Mouse (Mus musculus) heart, postnatal 14 days (tissue): ENCODE measurements at regions not wholly inside any gene's neighbourhood (a gene's known extent, or its start where the extent isn't known, plus 50 kb on each side); places are given as distances from the start of the nearest gene placed in this dataset.
A peak's percentile ranks its signal among the peaks of the same experiment; 100 is the strongest.

Source experiments
- DNase-seq, 2 experiments: peaks; one replicate each; pipeline ENCODE4 v3.0.0; 2021 to 2022
- intact Hi-C: fragments of 180-260 bp; cut with DNase I; formaldehyde crosslinking; loops from one replicate; pipeline ENCODE4 v1.15.1; 2025

GRCm38 (mm10) chr1:60823006-60823665 is 63.7 kb upstream of the Ctla4 start:
- DNase-seq: peak; percentile 48 to 53
- intact Hi-C loops: loop anchor here (5.0 kb wide), 1 partner anchor 106 kb away; the partner anchor contains the start of gene Cd28

- DNase-seq: no peak
- intact Hi-C loops: loop anchor here (5.0 kb wide), 1 partner anchor 107 kb away; the partner anchor contains the start of gene Cd28
Observed at GRCm38 (mm10) chr1:60824218-60825125, 62.3 kb upstream of the Ctla4 start.

- DNase-seq: peak; percentile 31 to 40
- intact Hi-C loops: no loop called here
Observed at GRCm38 (mm10) chr1:60825256-60826186, 61.3 kb upstream of the Ctla4 start.

- intact Hi-C loops: no loop called here
- no peak for DNase-seq
Observed at GRCm38 (mm10) chr1:60826981-60827380, 59.8 kb upstream of the Ctla4 start.

- intact Hi-C loops: no loop called here
- DNase-seq: no peak
Observed at GRCm38 (mm10) chr1:60828152-60828551, 58.6 kb upstream of the Ctla4 start.

GRCm38 (mm10) chr1:60829849-60830248 is 57.0 kb upstream of the Ctla4 start:
- DNase-seq: no peak
- intact Hi-C loops: no loop called here

- DNase-seq: no peak
Observed at GRCm38 (mm10) chr1:60833668-60834067, 53.1 kb upstream of the Ctla4 start.

More at GRCm38 (mm10) chr1:60833668-60834067, 53.1 kb upstream of the Ctla4 start:
- intact Hi-C loops: no loop called here
